Mouse (Mus musculus): Measurements from ENCODE around the gene Nr5a2.

Gene Nr5a2

DNA sequence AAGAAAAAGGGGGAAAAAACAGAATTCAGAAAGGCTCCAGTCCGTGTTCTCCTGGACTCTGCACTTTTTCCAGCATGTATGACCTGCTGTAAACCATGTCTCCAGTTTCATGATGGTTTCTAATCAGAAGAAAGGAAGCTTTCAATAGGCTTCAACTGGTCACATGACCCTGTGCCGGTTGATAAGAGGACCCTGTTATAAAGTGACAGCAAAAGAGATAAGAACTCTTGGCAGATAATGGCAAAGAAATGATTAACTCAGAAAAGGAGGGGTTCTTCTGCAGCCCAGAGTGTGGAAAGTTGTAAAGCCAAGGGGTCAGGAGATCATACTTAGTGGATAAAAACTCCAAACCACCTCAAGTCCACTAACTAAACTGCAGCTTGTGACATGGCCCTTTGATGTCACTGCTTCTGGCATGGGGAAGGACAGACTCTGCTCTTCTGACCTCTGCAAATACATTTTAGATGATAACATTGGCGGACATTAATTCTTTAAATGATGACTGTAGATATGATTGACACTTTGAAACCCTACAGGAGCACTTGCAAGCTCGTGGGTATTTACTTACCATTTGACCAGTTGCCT, at the start of gene Nr5a2:
Gene Nr5a2 (minus strand): TSS at position 21 of the 585 bp plus-strand sequence.
- no peak for DNase-seq (ENCODE audit: low spot score)

DNA sequence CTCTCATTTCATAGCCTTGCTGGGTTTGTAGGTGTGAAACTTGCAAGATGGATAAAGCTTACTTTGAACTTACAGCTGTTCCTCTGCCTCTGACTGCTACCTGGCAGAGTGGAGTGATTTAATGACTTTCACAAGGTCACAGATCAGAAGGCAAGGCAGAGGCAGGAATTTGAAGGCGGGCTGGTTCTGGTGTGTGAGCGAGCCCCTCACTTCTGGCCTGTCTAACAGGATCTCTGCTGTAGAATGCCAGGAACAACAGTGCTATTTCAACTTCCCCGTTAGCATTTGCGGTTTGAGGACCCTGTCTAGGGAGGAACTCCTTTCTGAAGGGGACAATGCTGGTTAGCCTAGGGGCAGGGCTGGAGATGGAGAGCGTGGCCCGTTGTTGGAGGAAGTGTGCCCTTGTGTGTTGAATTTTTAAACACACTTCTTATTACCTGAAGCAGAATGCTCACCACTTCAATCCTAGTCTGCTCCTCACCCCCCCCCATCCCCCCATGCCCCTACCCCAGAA, 48.5 kb upstream of the Nr5a2 start:
- no peak for DNase-seq (ENCODE audit: low spot score)

- no peak for DNase-seq (ENCODE audit: low spot score)
Observed at GRCm38 (mm10) chr1:137003816-137004215, 43.6 kb upstream of the Nr5a2 start.

DNA sequence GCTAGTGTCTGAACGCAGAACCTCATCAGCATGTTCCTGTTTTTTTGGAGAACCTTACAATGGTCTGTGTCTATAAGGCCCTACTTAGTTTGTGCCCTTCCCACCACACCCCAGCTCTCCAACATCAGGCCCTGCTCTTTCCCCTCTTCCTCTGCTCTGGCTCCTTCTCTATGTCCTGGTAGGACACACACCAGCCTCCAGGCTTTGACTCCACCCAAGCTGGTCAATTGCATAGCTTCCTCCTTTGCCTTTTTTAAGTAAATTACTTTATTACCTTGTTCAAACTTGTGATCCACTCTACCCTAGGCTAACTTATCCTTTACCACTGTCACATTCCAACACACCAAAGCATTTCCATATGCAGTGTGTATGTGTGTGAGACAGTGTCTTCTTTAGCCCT, 42.9 kb upstream of the Nr5a2 start:
- DNase-seq (ENCODE audit: low spot score) = no peak

DNA sequence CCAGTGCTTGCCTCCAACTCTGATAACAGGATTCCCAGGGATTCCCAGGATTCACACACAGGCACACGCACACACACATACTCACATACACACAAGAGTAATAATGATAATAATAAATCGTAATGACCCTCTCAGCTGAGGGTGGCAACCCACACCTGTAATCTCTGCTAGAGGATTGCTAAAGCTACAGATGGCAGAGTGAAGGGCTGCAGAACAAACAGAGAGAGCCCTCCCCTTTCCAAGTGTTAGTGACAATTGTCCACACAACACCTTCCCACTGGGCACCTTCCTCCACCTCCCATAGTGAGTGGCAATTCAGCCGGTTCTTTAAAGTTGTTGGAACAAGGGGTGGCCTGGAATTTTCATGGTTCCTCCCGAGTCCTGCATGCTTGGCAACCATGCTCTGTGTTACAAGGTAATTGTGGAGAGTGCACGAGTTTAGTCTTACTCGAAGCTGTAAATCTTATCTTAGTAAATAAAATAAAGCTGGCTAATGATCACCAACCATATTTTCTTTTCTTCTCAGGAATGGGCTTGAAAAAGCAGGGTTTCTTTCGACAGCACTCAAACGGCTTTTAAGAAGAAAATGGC, 31.6 kb upstream of the Nr5a2 start:
- no peak for DNase-seq (ENCODE audit: low spot score)

DNA sequence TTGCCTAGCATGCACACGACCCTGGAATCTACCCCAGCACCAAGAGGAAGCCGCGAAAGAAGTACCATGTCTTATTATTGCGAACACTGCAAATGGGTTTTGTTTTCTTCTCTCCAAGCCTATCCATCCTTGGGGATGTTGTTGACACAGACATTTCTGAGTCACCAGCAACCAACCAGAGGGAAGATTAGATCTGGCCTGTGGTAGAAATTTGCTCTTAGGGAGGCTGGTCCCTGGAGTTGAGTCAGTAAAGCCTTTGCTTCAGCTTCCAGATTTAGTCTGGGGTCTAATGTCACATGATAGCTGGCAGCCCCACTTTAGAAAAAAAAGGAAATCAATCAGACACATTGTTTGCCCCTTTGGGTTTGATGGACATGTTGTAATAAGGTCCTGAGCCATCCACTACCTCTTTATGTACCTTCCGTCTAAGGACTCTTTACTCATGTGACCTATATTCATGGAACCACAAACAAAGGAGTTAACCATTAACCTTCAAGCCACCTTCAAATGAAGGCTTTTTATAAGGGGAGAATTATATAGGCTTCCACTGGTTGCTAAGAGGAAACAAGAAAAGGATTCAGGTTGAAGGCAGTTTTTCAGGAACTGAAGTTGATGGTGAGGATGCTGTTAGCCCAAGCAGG, 20.1 kb upstream of the Nr5a2 start:
- DNase-seq (ENCODE audit: low spot score) = no peak

DNA sequence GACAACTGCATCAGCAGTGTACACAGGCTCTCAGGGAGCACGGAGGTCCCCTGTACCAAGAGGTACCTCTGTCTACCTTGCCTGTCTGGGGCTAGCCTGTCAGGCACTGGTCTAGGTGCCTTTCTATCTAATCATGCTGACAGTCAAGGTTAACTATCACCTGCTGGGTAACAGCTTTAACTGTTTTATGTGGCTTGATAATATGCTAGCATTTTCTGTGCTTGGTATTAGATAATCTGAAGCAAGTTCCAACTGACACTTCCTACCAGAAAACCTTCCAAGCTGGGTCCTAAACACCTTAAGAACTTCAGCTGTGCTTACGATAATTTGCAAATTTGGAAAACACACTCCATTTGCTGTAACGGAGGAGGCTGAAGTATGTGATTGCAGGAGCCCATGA, 17.6 kb upstream of the Nr5a2 start:
- DNase-seq (ENCODE audit: low spot score) = no peak

DNA sequence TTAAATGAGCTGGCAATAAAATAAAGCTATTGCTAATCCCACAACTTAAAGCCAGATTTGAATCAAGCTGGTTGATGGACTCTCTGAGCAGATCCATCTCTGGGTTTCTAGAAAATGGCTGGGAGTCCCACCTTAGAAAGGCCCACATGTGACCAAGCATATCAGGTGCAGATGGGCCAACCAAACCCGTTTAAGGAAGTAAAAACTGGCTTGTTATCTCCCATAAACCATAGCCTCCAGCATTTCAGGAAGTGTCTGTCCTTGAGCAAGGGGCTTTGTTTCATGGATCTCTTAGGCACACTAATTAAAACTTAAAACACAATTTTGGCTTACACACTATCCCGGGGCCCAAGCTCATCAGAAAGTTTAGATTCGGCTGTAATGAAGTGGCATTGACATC, 13.8 kb upstream of the Nr5a2 start:
- DNase-seq (ENCODE audit: low spot score) = no peak

DNA sequence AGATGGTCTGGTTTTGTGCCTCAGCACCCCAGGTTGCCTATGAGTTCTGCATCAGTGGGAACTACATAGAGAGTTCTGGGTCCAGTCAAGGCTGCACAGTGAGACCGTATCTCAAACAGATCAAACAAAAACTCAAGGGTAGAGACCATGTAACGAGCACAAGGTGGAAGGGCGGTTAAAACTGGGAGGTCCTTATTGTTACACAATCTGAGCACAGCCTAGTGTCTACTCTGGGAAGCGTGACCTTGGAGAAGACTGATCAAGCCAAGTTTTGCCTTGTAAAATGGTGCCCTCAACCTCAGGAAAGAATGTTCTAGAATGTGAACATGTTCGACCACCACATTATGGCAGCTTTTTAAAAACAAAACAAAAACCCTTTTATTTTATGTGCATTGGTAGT, 12.8 kb upstream of the Nr5a2 start:
- no peak for DNase-seq (ENCODE audit: low spot score)

DNA sequence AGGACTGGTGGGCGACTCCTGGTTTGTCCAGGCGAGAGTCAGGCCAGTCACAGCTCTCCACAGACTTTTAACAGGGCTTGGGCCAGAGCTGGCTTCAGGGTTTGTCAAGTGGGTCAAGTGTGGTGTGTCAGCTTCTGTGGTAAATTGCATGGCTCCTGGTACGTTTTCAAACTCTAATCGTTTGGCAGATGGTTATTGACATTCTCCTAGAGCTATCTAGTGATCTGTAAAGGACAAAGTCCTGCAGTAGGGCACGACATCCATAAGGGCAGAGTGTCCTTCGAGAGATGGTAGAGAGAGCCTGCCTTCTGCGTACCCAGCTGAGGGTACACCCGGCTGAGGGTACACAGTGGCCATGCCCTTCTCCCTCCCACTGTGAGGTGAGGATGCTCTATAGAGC, 10.7 kb upstream of the Nr5a2 start:
- DNase-seq (ENCODE audit: low spot score) = no peak

- DNase-seq (ENCODE audit: low spot score) = no peak
Observed at GRCm38 (mm10) chr1:136966728-136967386, 6.6 kb upstream of the Nr5a2 start.

DNA sequence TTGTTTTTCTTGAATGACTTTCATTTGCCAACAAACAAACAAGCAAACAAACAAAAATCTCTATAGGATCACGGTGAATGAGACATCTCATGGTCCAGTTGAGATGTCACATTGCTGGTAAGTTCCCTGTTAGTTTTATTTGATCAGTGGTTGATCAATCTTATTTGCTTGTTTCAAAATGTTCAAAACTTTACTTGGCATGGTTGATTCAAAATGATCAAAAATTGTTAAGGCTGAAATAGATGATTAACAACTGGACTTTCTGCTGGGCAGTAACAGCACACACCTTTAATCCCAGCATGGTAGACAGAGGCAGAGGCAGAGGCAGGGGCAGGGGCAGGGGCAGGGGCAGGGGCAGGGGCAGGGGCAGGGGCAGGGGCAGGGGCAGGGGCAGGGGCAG, 757 bp downstream of the Nr5a2 start:
- no peak for DNase-seq (ENCODE audit: low spot score)

GRCm38 (mm10) chr1:136958666-136959065, 1.6 kb downstream of the Nr5a2 start:
- no peak for DNase-seq (ENCODE audit: low spot score)

GRCm38 (mm10) chr1:136958185-136958584, 2.1 kb downstream of the Nr5a2 start:
- DNase-seq (ENCODE audit: low spot score) = no peak

DNA sequence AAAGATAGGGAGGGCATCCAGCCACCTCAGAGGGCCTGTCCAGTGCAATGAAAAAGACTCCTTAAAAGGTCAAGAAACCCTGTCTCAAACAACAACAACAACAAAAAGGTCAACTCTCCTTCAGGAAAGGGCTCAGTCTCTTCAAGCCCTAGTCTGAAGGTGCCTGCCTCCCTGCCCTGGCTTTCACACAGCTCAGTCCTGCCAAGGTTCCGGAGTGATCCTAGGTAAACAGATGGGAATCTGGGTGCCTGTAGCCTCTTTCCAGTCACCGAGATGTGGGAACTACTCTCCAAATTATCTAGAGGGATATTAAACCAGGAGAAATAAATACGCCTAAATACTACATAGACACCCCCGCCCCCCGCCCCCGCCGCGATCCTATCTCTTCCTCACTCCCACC, 2.6 kb downstream of the Nr5a2 start:
- DNase-seq (ENCODE audit: low spot score) = no peak

DNA sequence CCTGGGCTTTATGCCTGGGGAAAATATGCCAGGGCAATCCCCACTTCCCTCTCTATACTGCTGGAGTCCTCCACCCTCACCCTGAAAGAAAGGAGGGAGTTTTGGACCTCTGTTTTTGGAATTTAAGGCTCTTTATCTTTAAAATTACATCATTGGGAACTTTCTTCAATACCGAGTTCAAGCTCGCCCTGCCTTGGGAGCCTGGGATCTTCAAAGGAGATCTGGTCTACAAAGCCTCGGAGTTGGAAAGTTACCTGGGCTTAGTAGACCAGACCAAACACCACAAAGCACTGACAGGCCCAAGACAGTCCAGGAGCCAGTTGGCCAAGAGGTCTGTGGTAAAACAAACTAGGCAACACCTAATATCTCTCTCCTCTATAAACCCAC, 6.1 kb downstream of the Nr5a2 start:
- DNase-seq (ENCODE audit: low spot score) = no peak

GRCm38 (mm10) chr1:136953444-136954107, 6.7 kb downstream of the Nr5a2 start:
- no peak for DNase-seq (ENCODE audit: low spot score)

GRCm38 (mm10) chr1:136952609-136953311, 7.5 kb downstream of the Nr5a2 start:
- DNase-seq (ENCODE audit: low spot score) = no peak

DNA sequence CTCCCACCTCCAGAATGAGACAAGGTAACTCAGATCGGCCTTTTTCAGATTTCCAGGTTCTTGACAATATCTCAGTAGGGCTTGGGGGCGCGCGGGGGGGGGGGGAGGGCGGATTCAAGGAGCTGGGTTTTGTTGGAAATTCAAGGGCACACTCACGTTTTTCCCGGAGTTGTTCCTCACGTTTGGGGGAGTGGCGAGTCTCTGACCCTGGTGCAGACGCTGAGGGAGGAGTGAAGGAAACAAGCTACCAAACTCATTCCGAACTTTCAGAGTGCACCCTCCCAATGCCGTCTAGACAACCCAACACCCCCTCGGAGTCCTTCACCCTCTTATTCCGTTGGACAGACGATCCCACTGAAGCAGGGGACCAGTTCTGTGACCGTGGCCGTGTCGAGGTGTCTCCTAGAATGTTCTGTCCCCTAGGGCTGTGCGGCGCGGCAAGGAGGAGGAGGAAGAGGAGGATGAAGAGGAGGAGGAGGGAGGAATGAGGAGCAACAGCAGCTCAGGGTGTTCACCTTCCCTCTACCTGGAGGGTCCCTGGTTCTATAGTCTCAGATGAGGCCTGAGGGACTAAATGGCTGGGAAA, 8.2 kb downstream of the Nr5a2 start:
- no peak for DNase-seq (ENCODE audit: low spot score)

DNA sequence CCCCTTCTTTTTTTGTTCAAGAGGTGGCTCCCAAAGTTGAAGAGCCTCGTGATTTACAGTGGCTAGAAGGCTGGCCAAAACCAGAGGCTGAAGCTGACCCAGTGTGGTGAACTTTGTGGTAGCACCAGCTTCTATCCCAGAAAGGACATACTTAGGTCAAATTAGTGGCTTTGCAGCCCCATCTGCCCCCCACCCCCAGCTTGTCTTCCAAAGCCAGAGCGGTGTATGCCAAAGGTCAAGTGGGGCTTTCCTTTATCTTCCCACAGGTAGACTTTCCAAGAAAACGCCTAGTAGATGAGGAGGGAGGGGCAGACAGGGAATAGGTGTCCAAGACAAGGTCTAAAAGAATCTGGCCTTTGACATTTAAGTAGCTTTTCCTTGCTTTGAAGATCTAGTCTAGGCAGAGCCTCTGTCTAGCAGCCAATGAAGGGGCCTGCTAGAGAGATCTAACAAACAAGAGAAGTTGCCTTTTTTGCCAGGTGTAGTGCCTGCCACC, 9.0 kb downstream of the Nr5a2 start:
- DNase-seq (ENCODE audit: low spot score) = no peak

GRCm38 (mm10) chr1:136949323-136949741, 10.9 kb downstream of the Nr5a2 start:
- no peak for DNase-seq (ENCODE audit: low spot score)

All from spleen, adult 12 weeks (tissue).